Mouse (Mus musculus) gastrocnemius, postnatal 25 days (tissue): ENCODE data around the gene Ly6g6d. TPM values are rescaled to one million over a fixed set of nuclear protein-coding genes. Genes with fewer than 3 reads are reported as not detected.

Experiments used
- DNase-seq: peaks from one replicate; pipeline ENCODE4 v3.0.0; 2022
- total RNA-seq, 2 experiments: library from RNA; stranded (reverse); gene quantifications; 1 replicate in 1 of 2; 2 replicates in 1 of 2; pipeline ENCODE4 v1.2.3; 2021

Ly6g6d gene
- total RNA-seq, 2 experiments from 2014 or later, result 0.51 to 0.72 TPM

GRCm38 (mm10) chr17:35023756-35024155, 54.1 kb downstream of the Ly6g6d start:
- DNase-seq, result no peak

- no peak for DNase-seq
These were observed 54.6 kb downstream of the Ly6g6d start for GRCm38 (mm10) chr17:35023221-35023620.

- DNase-seq, result no peak
These were observed 55.3 kb downstream of the Ly6g6d start for GRCm38 (mm10) chr17:35022541-35023060.

- DNase-seq, result no peak
These were observed 55.9 kb downstream of the Ly6g6d start for GRCm38 (mm10) chr17:35021842-35022477.

Other genes with a start within 250 kb of the Ly6g6d start
- gene Stk19, start 241.1 kb downstream of the Ly6g6d start, total RNA-seq, result 1 to 10 TPM; 7.0 to 7.2 TPM
- gene Dxo, start 241.0 kb downstream of the Ly6g6d start, total RNA-seq, result 10 to 100 TPM in 1 of 2 experiments, 1 to 10 TPM in 1; 7.6 to 10.5 TPM
- gene Skiv2l, start 227.9 kb downstream of the Ly6g6d start, total RNA-seq, result 10 to 100 TPM; 18.0 to 18.9 TPM
- gene Nelfe, start 227.7 kb downstream of the Ly6g6d start, total RNA-seq, result 1 to 10 TPM; 7.7 to 8.9 TPM
- gene Cfb, start 215.5 kb downstream of the Ly6g6d start, total RNA-seq, result 1 to 10 TPM in 1 of 2 experiments, under 1 TPM in 1; 0.95 to 8.2 TPM
- 1 to 10 TPM; 5.0 to 5.2 TPM for gene Zbtb12, start 198.6 kb downstream of the Ly6g6d start, total RNA-seq
- not detected for gene Gm20547, start 196.0 kb downstream of the Ly6g6d start, total RNA-seq
- 1 to 10 TPM; 2.6 to 2.9 TPM for gene C2, start 179.8 kb downstream of the Ly6g6d start, total RNA-seq
- 10 to 100 TPM; 25.5 to 26.4 TPM for gene Ehmt2, start 179.6 kb downstream of the Ly6g6d start, total RNA-seq
- gene Slc44a4, start 163.6 kb downstream of the Ly6g6d start, total RNA-seq, result not detected
- gene Neu1, start 146.8 kb downstream of the Ly6g6d start, total RNA-seq, result 1 to 10 TPM; 8.5 to 9.3 TPM
- gene Hspa1b, start 118.8 kb downstream of the Ly6g6d start, total RNA-seq, result 1 to 10 TPM; 4.4 to 6.7 TPM
- not detected for gene Gm20481, start 108.2 kb downstream of the Ly6g6d start, total RNA-seq
- gene Hspa1a, start 105.9 kb downstream of the Ly6g6d start, total RNA-seq, result 1 to 10 TPM; 5.9 to 8.1 TPM
- gene Hspa1l, start 105.4 kb downstream of the Ly6g6d start, total RNA-seq, result 10 to 100 TPM; 21.5 to 31.8 TPM
- gene Lsm2, start 96.2 kb downstream of the Ly6g6d start, total RNA-seq, result 10 to 100 TPM; 15.0 to 15.4 TPM
- gene Vars, start 77.1 kb downstream of the Ly6g6d start, total RNA-seq, result 10 to 100 TPM; 29.4 to 31.2 TPM
- gene Vwa7, start 61.5 kb downstream of the Ly6g6d start, total RNA-seq, result 1 to 10 TPM; 9.0 to 9.6 TPM
- gene Sapcd1, start 50.0 kb downstream of the Ly6g6d start, total RNA-seq, result under 1 TPM in 1 of 2 experiments, not detected in 1; 0.31 TPM
- under 1 TPM; 0.67 to 0.72 TPM for gene Msh5, start 31.3 kb downstream of the Ly6g6d start, total RNA-seq
- 10 to 100 TPM; 12.4 to 18.6 TPM for gene Clic1, start 28.1 kb downstream of the Ly6g6d start, total RNA-seq
- gene Ddah2, start 19.0 kb downstream of the Ly6g6d start, total RNA-seq, result 10 to 100 TPM; 11.1 to 13.3 TPM
- not detected for gene Ly6g6c, start 12.7 kb downstream of the Ly6g6d start, total RNA-seq
- gene Mpig6b, start 11.9 kb downstream of the Ly6g6d start, total RNA-seq, result not detected
- not detected for gene Ly6g6e, start 1.2 kb downstream of the Ly6g6d start, total RNA-seq
- not detected for gene Ly6g6f, start 7.5 kb upstream of the Ly6g6d start, total RNA-seq
- gene Abhd16a, start 11.2 kb upstream of the Ly6g6d start, total RNA-seq, result 10 to 100 TPM; 61.9 to 62.4 TPM
- gene Ly6g5c, start 30.2 kb upstream of the Ly6g6d start, total RNA-seq, result not detected
- not detected for gene Ly6g5b, start 37.4 kb upstream of the Ly6g6d start, total RNA-seq
- gene Gpank1, start 43.4 kb upstream of the Ly6g6d start, total RNA-seq, result 1 to 10 TPM; 7.1 to 8.4 TPM
- gene Csnk2b, start 44.0 kb upstream of the Ly6g6d start, total RNA-seq, result 100 to 1,000 TPM; 149 to 158 TPM
- gene D17H6S53E, start 48.3 kb upstream of the Ly6g6d start, total RNA-seq, result 10 to 100 TPM; 19.5 to 22.6 TPM
- not detected for gene Apom, start 54.0 kb upstream of the Ly6g6d start, total RNA-seq
- 100 to 1,000 TPM; 180 to 197 TPM for gene Bag6, start 57.1 kb upstream of the Ly6g6d start, total RNA-seq
- 100 to 1,000 TPM in 1 of 2 experiments, 10 to 100 TPM in 1; 93.3 to 102 TPM for gene Prrc2a, start 86.8 kb upstream of the Ly6g6d start, total RNA-seq
- gene Aif1, start 98.0 kb upstream of the Ly6g6d start, total RNA-seq, result 1 to 10 TPM in 1 of 2 experiments, under 1 TPM in 1; 0.97 to 1.4 TPM
- under 1 TPM in 1 of 2 experiments, not detected in 1; 0.78 TPM for gene Lst1, start 110.4 kb upstream of the Ly6g6d start, total RNA-seq
- not detected for gene Ltb, start 116.4 kb upstream of the Ly6g6d start, total RNA-seq
- under 1 TPM in 1 of 2 experiments, not detected in 1; 0.18 TPM for gene Tnf, start 123.9 kb upstream of the Ly6g6d start, total RNA-seq
- under 1 TPM in 1 of 2 experiments, not detected in 1; 0.32 TPM for gene Lta, start 127.3 kb upstream of the Ly6g6d start, total RNA-seq
- under 1 TPM in 1 of 2 experiments, not detected in 1; 0.70 TPM for gene Gm16181, start 142.8 kb upstream of the Ly6g6d start, total RNA-seq
- gene Atp6v1g2, start 155.6 kb upstream of the Ly6g6d start, total RNA-seq, result 1 to 10 TPM; 1.9 to 2.3 TPM
- gene Nfkbil1, start 157.7 kb upstream of the Ly6g6d start, total RNA-seq, result 1 to 10 TPM; 5.6 to 6.8 TPM
- gene Ddx39b, start 163.7 kb upstream of the Ly6g6d start, total RNA-seq, result 10 to 100 TPM; 71.5 to 79.1 TPM
- 10 to 100 TPM; 30.2 to 57.3 TPM for gene H2-D1, start 184.7 kb upstream of the Ly6g6d start, total RNA-seq
- gene H2-Q1, start 242.3 kb upstream of the Ly6g6d start, total RNA-seq, result under 1 TPM; 0.20 to 0.86 TPM